Mouse (Mus musculus) liver, embryonic 16.5 days (tissue): ENCODE data around the gene Cux1. TPM values are rescaled to one million over a fixed set of nuclear protein-coding genes. Genes with fewer than 3 reads are reported as not detected.

Experiments used
- ATAC-seq: fragments of 200-750 bp; cut with Nextera tagmentation; 2 replicates; pipeline ENCODE4 v1.8.0; 2017; ENCODE audit warnings: low read depth, mild to moderate bottlenecking, moderate number of reproducible peaks, moderate library complexity
- H3K27ac ChIP-seq: fragments of 300-500 bp; sonication (generic); 2 replicates; pipeline ENCODE4 v1.5.1; 2014; ENCODE audit warnings: mild to moderate bottlenecking, low read length
- H3K27me3 ChIP-seq: fragments of 300-500 bp; sonication (generic); 2 replicates; pipeline ENCODE4 v1.6.1; 2014; ENCODE audit warnings: low read depth, low read length, mixed read lengths; ENCODE audit not compliant: control insufficient read depth, insufficient read depth
- H3K36me3 ChIP-seq: fragments of 300-500 bp; sonication (generic); 2 replicates; pipeline ENCODE4 v1.6.1; 2014; ENCODE audit warnings: mild to moderate bottlenecking; ENCODE audit not compliant: control insufficient read depth, insufficient read depth
- H3K4me1 ChIP-seq: fragments of 300-500 bp; sonication (generic); 2 replicates; pipeline ENCODE4 v1.6.1; 2014; ENCODE audit warnings: low read depth, low read length, mixed read lengths; ENCODE audit not compliant: control insufficient read depth
- H3K4me2 ChIP-seq: fragments of 300-500 bp; sonication (generic); 2 replicates; pipeline ENCODE4 v1.6.1; 2014; ENCODE audit warnings: low read depth, low read length, mixed read lengths
- H3K4me3 ChIP-seq: fragments of 300-500 bp; sonication (generic); 2 replicates; pipeline ENCODE4 v1.5.1; 2014; ENCODE audit warnings: low read depth, mild to moderate bottlenecking, low read length
- H3K9ac ChIP-seq: fragments of 300-500 bp; sonication (generic); 2 replicates; pipeline ENCODE4 v1.6.1; 2014; ENCODE audit warnings: low read depth, low read length
- H3K9me3 ChIP-seq: fragments of 300-500 bp; sonication (generic); replicated peaks from 2 replicates; pipeline ENCODE4 v1.6.1; 2016; ENCODE audit warnings: low read length; ENCODE audit not compliant: control insufficient read depth
- WGBS: fragments of 180-500 bp; shearing (Covaris S2); extraction: QIAGEN DNeasy Blood & Tissue Kit; methylation state at CpG from one replicate; pipeline ENCODE4 v1.1.7; 2014; ENCODE audit not compliant: insufficient replicate concordance; 5-methylcytosine and 5-hydroxymethylcytosine counted together
- polyA plus RNA-seq: library from polyadenylated mRNA; unstranded; fragments of >200 nt; fragmentation: Nextera tagmentation; extraction: Ambion mirVana; gene quantifications from 2 replicates; pipeline ENCODE4 v1.2.1, GENCODE M21; 2015

Gene Cux1
- polyA plus RNA-seq, 1 experiment from 2014 or later, result 17.1 TPM

GRCm38 (mm10) chr5:136427772-136428497 lies 139.4 kb downstream of the Cux1 start:
- H3K4me3 ChIP-seq, result no peak overlapping the region
- H3K4me1 ChIP-seq, result no peaks in the 10 kb centered on the region; the same call in 1 of the 2 replicates
- no peak overlapping the region for H3K27ac ChIP-seq
- H3K27me3 ChIP-seq, result no peaks in the 10 kb centered on the region
- WGBS, result 58% methylated on average over 13 of the region's 13 CpGs
- ATAC-seq, result no peak
- no peak overlapping the region for H3K9ac ChIP-seq
- no peak overlapping the region for H3K4me2 ChIP-seq
- H3K9me3 ChIP-seq, result no peaks in the 10 kb centered on the region
- no peaks in the 10 kb centered on the region for H3K36me3 ChIP-seq

DNA sequence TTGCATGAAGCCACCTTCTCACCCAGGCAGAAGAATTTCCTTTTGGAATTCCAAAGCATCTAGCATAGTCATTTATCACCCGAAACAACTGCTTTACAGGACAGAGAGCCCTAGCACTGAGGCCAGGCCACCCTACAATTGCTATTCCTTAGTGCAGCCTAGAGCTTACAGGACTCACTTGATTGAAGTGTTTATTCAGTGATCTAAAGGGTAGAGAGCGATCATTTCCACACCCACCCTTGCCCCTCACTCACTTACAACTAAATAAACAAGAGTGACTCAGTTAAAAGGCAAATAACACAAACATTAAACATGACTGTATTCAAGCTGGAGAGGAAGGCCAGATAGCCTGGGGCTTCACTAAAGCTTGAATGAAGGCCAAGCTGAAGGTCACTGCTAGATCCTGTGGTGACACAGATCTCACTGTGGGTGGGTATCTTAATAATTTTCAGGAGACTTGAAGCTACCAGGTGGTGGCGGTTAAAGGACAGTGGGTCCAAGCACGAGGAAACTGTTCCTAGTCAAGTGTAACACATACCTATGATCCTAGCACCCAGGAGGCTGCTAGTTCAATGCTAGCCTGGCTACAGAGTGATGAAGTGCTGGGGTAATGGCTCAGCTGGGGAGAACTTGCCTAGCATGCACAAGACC lies 140.0 kb downstream of the Cux1 start:
- Histone ChIP-seq H3K9ac (no peak overlapping the region), H3K4me3 (no peak overlapping the region), H3K9me3 (no peaks in the 10 kb centered on the region), H3K36me3 (no peaks in the 10 kb centered on the region), H3K4me2 (no peak overlapping the region), H3K4me1 (no peaks in the 10 kb centered on the region; the same call in 1 of the 2 replicates), H3K27ac (no peak overlapping the region), H3K27me3 (no peaks in the 10 kb centered on the region)
- WGBS, result 53% methylated on average over 4 of the region's 4 CpGs
- no peak for ATAC-seq

DNA sequence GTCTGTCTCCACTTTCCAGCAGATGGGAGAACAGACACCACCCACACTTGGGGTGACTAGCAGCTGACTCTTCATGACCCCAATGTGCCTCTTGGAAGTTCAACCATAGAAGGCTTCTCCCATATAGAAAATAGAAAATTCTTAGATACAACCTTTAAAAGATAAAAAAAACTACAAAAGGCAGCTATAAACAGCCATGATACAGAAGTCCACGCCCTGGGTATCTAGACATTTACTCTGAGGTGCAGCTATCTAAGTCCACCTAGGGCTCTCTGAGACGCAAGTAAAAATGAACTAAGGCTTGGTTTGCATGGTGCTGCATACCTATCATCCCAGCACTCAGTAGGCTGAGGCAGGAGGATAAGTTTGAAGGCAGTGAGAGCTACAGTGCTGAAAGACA lies 144.3 kb downstream of the Cux1 start:
- WGBS, result 53% methylated on average over 2 of the region's 2 CpGs
- Histone ChIP-seq H3K4me3 (no peak overlapping the region), H3K36me3 (no peaks in the 10 kb centered on the region), H3K27ac (no peak overlapping the region), H3K9ac (no peak overlapping the region), H3K9me3 (no peaks in the 10 kb centered on the region), H3K27me3 (no peaks in the 10 kb centered on the region), H3K4me1 (no peaks in the 10 kb centered on the region; the same call in 1 of the 2 replicates), H3K4me2 (no peak overlapping the region)
- no peak for ATAC-seq

- no peaks in the 10 kb centered on the region for H3K36me3 ChIP-seq
- H3K27me3 ChIP-seq, result no peaks in the 10 kb centered on the region
- WGBS, result 66% methylated on average over 3 of the region's 3 CpGs
- no peak overlapping the region for H3K27ac ChIP-seq
- H3K4me1 ChIP-seq, result no peaks in the 10 kb centered on the region; the same call in 1 of the 2 replicates
- H3K4me3 ChIP-seq, result no peak overlapping the region
- no peak overlapping the region for H3K4me2 ChIP-seq
- no peak for ATAC-seq
- no peaks in the 10 kb centered on the region for H3K9me3 ChIP-seq
- no peak overlapping the region for H3K9ac ChIP-seq
These were observed 145.4 kb downstream of the Cux1 start for GRCm38 (mm10) chr5:136421885-136422284.

- Histone ChIP-seq H3K9ac (no peak overlapping the region), H3K4me2 (no peak overlapping the region), H3K27ac (no peak overlapping the region), H3K27me3 (no peaks in the 10 kb centered on the region), H3K36me3 (no peaks in the 10 kb centered on the region), H3K9me3 (no peaks in the 10 kb centered on the region), H3K4me3 (no peak overlapping the region), H3K4me1 (no peaks in the 10 kb centered on the region; the same call in 1 of the 2 replicates)
- WGBS, result 45% methylated on average over 3 of the region's 3 CpGs
- no peak for ATAC-seq
These were observed 146.0 kb downstream of the Cux1 start for GRCm38 (mm10) chr5:136421316-136421715.

GRCm38 (mm10) chr5:136420342-136420741 lies 146.9 kb downstream of the Cux1 start:
- 37% methylated on average over 3 of the region's 3 CpGs for WGBS
- Histone ChIP-seq H3K36me3 (no peaks in the 10 kb centered on the region), H3K4me1 (no peaks in the 10 kb centered on the region; the same call in 1 of the 2 replicates), H3K27me3 (no peaks in the 10 kb centered on the region), H3K9ac (no peak overlapping the region), H3K4me3 (no peak overlapping the region), H3K9me3 (no peaks in the 10 kb centered on the region), H3K27ac (no peak overlapping the region), H3K4me2 (no peak overlapping the region)
- ATAC-seq, result no peak

DNA sequence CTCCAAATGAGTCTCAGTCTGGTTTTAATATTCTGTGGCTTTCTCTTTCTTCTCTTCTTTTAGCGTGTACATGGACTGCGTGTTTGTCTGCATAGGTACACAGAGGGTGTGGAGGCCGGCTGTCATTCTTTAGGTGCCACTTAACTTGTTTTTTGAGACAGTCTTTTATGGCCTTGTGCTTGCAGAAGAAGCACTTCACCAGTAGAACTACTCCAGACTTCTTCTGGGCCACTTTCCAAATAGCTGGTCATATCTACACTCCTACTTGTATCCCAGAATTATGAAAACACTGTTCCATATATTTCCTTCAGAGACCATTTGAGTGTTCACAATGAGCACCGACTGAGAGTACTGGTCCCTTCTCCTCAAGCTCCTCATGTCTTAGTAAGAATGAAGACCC lies 149.4 kb downstream of the Cux1 start:
- no peak overlapping the region for H3K4me2 ChIP-seq
- H3K9ac ChIP-seq, result no peak overlapping the region
- no peaks in the 10 kb centered on the region; the same call in 1 of the 2 replicates for H3K4me1 ChIP-seq
- 78% methylated on average over 4 of the region's 4 CpGs for WGBS
- no peaks in the 10 kb centered on the region for H3K36me3 ChIP-seq
- H3K9me3 ChIP-seq, result no peaks in the 10 kb centered on the region
- H3K4me3 ChIP-seq, result no peak overlapping the region
- no peaks in the 10 kb centered on the region for H3K27me3 ChIP-seq
- ATAC-seq, result no peak
- no peak overlapping the region for H3K27ac ChIP-seq

GRCm38 (mm10) chr5:136414479-136414878 lies 152.8 kb downstream of the Cux1 start:
- Histone ChIP-seq H3K27me3 (no peaks in the 10 kb centered on the region), H3K27ac (no peak overlapping the region), H3K36me3 (no peaks in the 10 kb centered on the region), H3K4me1 (peaks cover 3% of the 10 kb centered on the region), H3K4me2 (no peak overlapping the region), H3K9me3 (no peaks in the 10 kb centered on the region), H3K4me3 (no peak overlapping the region), H3K9ac (no peak overlapping the region)
- WGBS, result 56% methylated on average over 2 of the region's 2 CpGs
- ATAC-seq, result no peak

DNA sequence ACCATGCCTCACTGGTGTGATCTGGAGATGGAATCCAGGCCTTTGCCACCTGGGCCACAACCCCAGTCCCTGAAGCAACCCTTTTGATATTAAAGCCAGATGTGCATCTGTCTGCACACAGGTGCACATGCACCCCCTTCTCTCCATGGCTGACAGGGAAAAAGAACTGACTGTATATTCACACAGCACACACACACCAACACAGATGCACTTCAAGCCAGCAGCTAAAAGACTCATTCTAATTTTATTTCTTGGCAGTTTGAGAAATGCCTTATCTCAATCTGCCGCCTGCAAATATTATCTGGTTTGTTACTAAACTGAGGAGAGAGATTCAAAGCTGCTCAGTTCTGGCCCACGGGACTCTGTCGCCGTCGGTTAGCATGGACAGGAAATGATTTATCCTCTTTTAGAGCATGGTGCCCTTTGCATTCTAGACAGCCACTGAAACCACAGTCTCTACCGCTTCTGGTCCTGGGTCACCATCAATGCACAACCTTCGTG lies 156.6 kb downstream of the Cux1 start:
- WGBS, result 13% methylated on average over 7 of the region's 7 CpGs
- peaks cover 3% of the 10 kb centered on the region for H3K4me1 ChIP-seq
- no peak for ATAC-seq
- no peak overlapping the region for H3K27ac ChIP-seq
- 0 out of 2 replicates have a peak, but pooled peaks cover 3% of the 10 kb centered on the region for H3K9me3 ChIP-seq
- no peak overlapping the region for H3K4me2 ChIP-seq
- no peak overlapping the region for H3K9ac ChIP-seq
- H3K36me3 ChIP-seq, result peaks cover 7% of the 10 kb centered on the region
- H3K4me3 ChIP-seq, result no peak overlapping the region
- no peaks in the 10 kb centered on the region for H3K27me3 ChIP-seq
